Mouse (Mus musculus) embryonic facial prominence, embryonic 15.5 days (tissue): ENCODE measurements around the gene Apba3. TPM values are rescaled to one million over a fixed set of nuclear protein-coding genes. Genes with fewer than 3 reads are reported as not detected.

Experiments used
- ATAC-seq: fragments of 200-750 bp; cut with Nextera tagmentation; 2 replicates; pipeline ENCODE4 v1.8.0; 2017; ENCODE audit warnings: low read depth, moderate TSS enrichment; ENCODE audit not compliant: insufficient number of reproducible peaks, low FRiP score, low TSS enrichment
- H3K27ac ChIP-seq: fragments of 300-500 bp; sonication (generic); replicated peaks from 2 replicates; pipeline ENCODE4 v1.5.1; 2015; ENCODE audit warnings: mild to moderate bottlenecking, inconsistent platforms
- H3K27me3 ChIP-seq: fragments of 300-500 bp; sonication (generic); 2 replicates; pipeline ENCODE4 v1.6.1; 2015; ENCODE audit warnings: inconsistent platforms
- H3K36me3 ChIP-seq: fragments of 300-500 bp; sonication (generic); 2 replicates; pipeline ENCODE4 v1.6.1; 2015; ENCODE audit warnings: mild to moderate bottlenecking, inconsistent platforms
- H3K4me1 ChIP-seq: fragments of 300-500 bp; sonication (generic); 2 replicates; pipeline ENCODE4 v1.6.1; 2015; ENCODE audit warnings: inconsistent platforms
- H3K4me2 ChIP-seq: fragments of 300-500 bp; sonication (generic); replicated peaks from 2 replicates; pipeline ENCODE4 v1.6.1; 2015; ENCODE audit warnings: mild to moderate bottlenecking, inconsistent platforms
- H3K4me3 ChIP-seq: fragments of 300-500 bp; sonication (generic); replicated peaks from 2 replicates; pipeline ENCODE4 v1.5.1; 2015; ENCODE audit warnings: mild to moderate bottlenecking, inconsistent platforms
- H3K9ac ChIP-seq: fragments of 300-500 bp; sonication (generic); 2 replicates; pipeline ENCODE4 v1.6.1; 2015; ENCODE audit warnings: inconsistent platforms
- H3K9me3 ChIP-seq: fragments of 300-500 bp; sonication (generic); replicated peaks from 2 replicates; pipeline ENCODE4 v1.6.1; 2016; ENCODE audit warnings: inconsistent platforms
- WGBS: fragments of 180-500 bp; shearing (Covaris S2); methylation state at CpG from one replicate; pipeline ENCODE4 v1.1.7; 2015; 5-methylcytosine and 5-hydroxymethylcytosine counted together
- polyA plus RNA-seq: library from polyadenylated mRNA; unstranded; fragments of >200 nt; fragmentation: Nextera tagmentation; extraction: Ambion mirVana; gene quantifications from 2 replicates; pipeline ENCODE4 v1.2.1, GENCODE M21; 2015

The Apba3 gene
- polyA plus RNA-seq, 1 experiment from 2014 or later = 77.4 TPM

- peak within 1 kb of the TSS; percentile 75 for H3K4me3 ChIP-seq
- under 1% methylated on average over 78 of the region's 80 CpGs for WGBS
- H3K27ac ChIP-seq = peak within 1 kb of the TSS; percentile 87
- peak; percentile 95 for ATAC-seq
- peak within 1 kb of the TSS; percentile 88 for H3K4me2 ChIP-seq
- H3K36me3 ChIP-seq = no peaks in the 10 kb centered on the region
- H3K27me3 ChIP-seq = peaks cover 20% of the 10 kb centered on the region
- H3K4me1 ChIP-seq = peaks cover 51% of the 10 kb centered on the region
- H3K9ac ChIP-seq = peak within 1 kb of the TSS; percentile 63
- H3K9me3 ChIP-seq = no peaks in the 10 kb centered on the region
Observed at GRCm38 (mm10) chr10:81292554-81293333, 26.0 kb downstream of the Apba3 start, which contains the start of gene Pip5k1c. Gene Pip5k1c, plus strand, starts transcription at chr10:81292963.

GRCm38 (mm10) chr10:81293334-81294030 lies 26.7 kb downstream of the Apba3 start:
- peak overlapping the region; percentile 63 for H3K9ac ChIP-seq
- ATAC-seq = no peak
- no peaks in the 10 kb centered on the region for H3K36me3 ChIP-seq
- peak overlapping the region; percentile 87 for H3K27ac ChIP-seq
- no peaks in the 10 kb centered on the region for H3K9me3 ChIP-seq
- peak overlapping the region; percentile 75 for H3K4me3 ChIP-seq
- 3% methylated on average over 25 of the region's 25 CpGs for WGBS
- H3K27me3 ChIP-seq = peaks cover 20% of the 10 kb centered on the region
- H3K4me1 ChIP-seq = peaks cover 52% of the 10 kb centered on the region
- H3K4me2 ChIP-seq = peak overlapping the region; percentile 88

GRCm38 (mm10) chr10:81294442-81294841 lies 27.7 kb downstream of the Apba3 start:
- Histone ChIP-seq H3K4me2 (peak overlapping the region; percentile 88), H3K9ac (0 out of 2 replicates have a peak overlapping the region, but pooled peaks have one; percentile 63), H3K36me3 (no peaks in the 10 kb centered on the region), H3K4me1 (peaks cover 56% of the 10 kb centered on the region), H3K27me3 (peaks cover 20% of the 10 kb centered on the region), H3K4me3 (peak overlapping the region; percentile 75), H3K27ac (no peak overlapping the region), H3K9me3 (no peaks in the 10 kb centered on the region)
- 40% methylated on average over 8 of the region's 8 CpGs for WGBS
- no peak for ATAC-seq

- Histone ChIP-seq H3K4me2 (no peak overlapping the region), H3K27me3 (peaks cover 15% of the 10 kb centered on the region), H3K4me1 (peaks cover 55% of the 10 kb centered on the region), H3K9ac (no peak overlapping the region), H3K27ac (no peak overlapping the region), H3K4me3 (no peak overlapping the region), H3K9me3 (no peaks in the 10 kb centered on the region), H3K36me3 (no peaks in the 10 kb centered on the region)
- no peak for ATAC-seq
- WGBS = 86% methylated on average over 6 of the region's 6 CpGs
Observed at GRCm38 (mm10) chr10:81295185-81295584, 28.4 kb downstream of the Apba3 start.

- Histone ChIP-seq H3K27ac (0 out of 2 replicates have a peak overlapping the region, but pooled peaks have one; percentile 17), H3K9me3 (no peaks in the 10 kb centered on the region), H3K27me3 (no peaks in the 10 kb centered on the region), H3K4me2 (no peak overlapping the region), H3K4me3 (no peak overlapping the region), H3K4me1 (peaks cover 50% of the 10 kb centered on the region), H3K36me3 (no peaks in the 10 kb centered on the region), H3K9ac (no peak overlapping the region)
- no peak for ATAC-seq
- WGBS = 80% methylated on average over 6 of the region's 6 CpGs
Observed at GRCm38 (mm10) chr10:81297246-81297645, 30.5 kb downstream of the Apba3 start.

GRCm38 (mm10) chr10:81297845-81298244 lies 31.1 kb downstream of the Apba3 start:
- peak overlapping the region; percentile 17; the same call in 1 of the 2 replicates for H3K27ac ChIP-seq
- 54% methylated on average over 10 of the region's 10 CpGs for WGBS
- H3K9me3 ChIP-seq = no peaks in the 10 kb centered on the region
- no peak overlapping the region for H3K9ac ChIP-seq
- no peak for ATAC-seq
- H3K4me3 ChIP-seq = no peak overlapping the region
- H3K36me3 ChIP-seq = no peaks in the 10 kb centered on the region
- peaks cover 56% of the 10 kb centered on the region for H3K4me1 ChIP-seq
- H3K27me3 ChIP-seq = no peaks in the 10 kb centered on the region
- H3K4me2 ChIP-seq = no peak overlapping the region

GRCm38 (mm10) chr10:81298369-81299100 lies 31.8 kb downstream of the Apba3 start:
- H3K27ac ChIP-seq = no peak overlapping the region

GRCm38 (mm10) chr10:81299585-81300351 lies 33.0 kb downstream of the Apba3 start:
- no peak overlapping the region for H3K27ac ChIP-seq
- no peaks in the 10 kb centered on the region for H3K9me3 ChIP-seq
- H3K27me3 ChIP-seq = no peaks in the 10 kb centered on the region
- H3K4me3 ChIP-seq = no peak overlapping the region
- 85% methylated on average over 14 of the region's 14 CpGs for WGBS
- no peaks in the 10 kb centered on the region for H3K36me3 ChIP-seq
- H3K4me2 ChIP-seq = no peak overlapping the region
- no peak for ATAC-seq
- H3K4me1 ChIP-seq = peaks cover 49% of the 10 kb centered on the region
- H3K9ac ChIP-seq = no peak overlapping the region

More at GRCm38 (mm10) chr10:81298369-81299100, 31.8 kb downstream of the Apba3 start:
- Histone ChIP-seq H3K4me3 (no peak overlapping the region), H3K9ac (no peak overlapping the region), H3K9me3 (no peaks in the 10 kb centered on the region), H3K4me2 (no peak overlapping the region), H3K4me1 (peaks cover 60% of the 10 kb centered on the region), H3K36me3 (no peaks in the 10 kb centered on the region), H3K27me3 (no peaks in the 10 kb centered on the region)
- ATAC-seq = no peak
- 93% methylated on average over 17 of the region's 17 CpGs for WGBS

- H3K4me3 ChIP-seq = no peak overlapping the region
- no peak overlapping the region for H3K27ac ChIP-seq
- no peak for ATAC-seq
- no peak overlapping the region for H3K9ac ChIP-seq
- WGBS = 86% methylated on average over 9 of the region's 9 CpGs
- H3K9me3 ChIP-seq = no peaks in the 10 kb centered on the region
- no peaks in the 10 kb centered on the region for H3K36me3 ChIP-seq
- no peaks in the 10 kb centered on the region for H3K27me3 ChIP-seq
- H3K4me2 ChIP-seq = no peak overlapping the region
- peaks cover 43% of the 10 kb centered on the region for H3K4me1 ChIP-seq
Observed at GRCm38 (mm10) chr10:81300352-81300907, 33.7 kb downstream of the Apba3 start.

GRCm38 (mm10) chr10:81301321-81301720 lies 34.6 kb downstream of the Apba3 start:
- Histone ChIP-seq H3K4me3 (no peak overlapping the region), H3K4me1 (peaks cover 37% of the 10 kb centered on the region), H3K36me3 (peaks cover 9% of the 10 kb centered on the region), H3K27ac (no peak overlapping the region), H3K4me2 (no peak overlapping the region), H3K9me3 (no peaks in the 10 kb centered on the region), H3K27me3 (no peaks in the 10 kb centered on the region), H3K9ac (no peak overlapping the region)
- no peak for ATAC-seq
- 80% methylated on average over 9 of the region's 9 CpGs for WGBS
